Mouse (Mus musculus) heart, embryonic 13.5 days (tissue): ENCODE results near the gene Doc2a. TPM values are rescaled to one million over a fixed set of nuclear protein-coding genes. Genes with fewer than 3 reads are reported as not detected.

Experiments
- ATAC-seq: fragments of 200-750 bp; cut with Nextera tagmentation; 2 replicates; pipeline ENCODE4 v1.8.0; 2017; ENCODE audit warnings: moderate TSS enrichment; ENCODE audit not compliant: insufficient number of reproducible peaks, low FRiP score, low TSS enrichment; ENCODE audit errors: extremely low read depth
- H3K27ac ChIP-seq: fragments of 300-500 bp; sonication (generic); replicated peaks from 2 replicates; pipeline ENCODE4 v1.5.1; 2015; ENCODE audit warnings: moderate library complexity, mild to moderate bottlenecking, inconsistent platforms
- H3K27me3 ChIP-seq: fragments of 300-500 bp; sonication (generic); replicated peaks from 2 replicates; pipeline ENCODE4 v1.6.1; 2015; ENCODE audit warnings: mild to moderate bottlenecking, inconsistent platforms
- H3K36me3 ChIP-seq: fragments of 300-500 bp; sonication (generic); 2 replicates; pipeline ENCODE4 v1.6.1; 2015; ENCODE audit warnings: mild to moderate bottlenecking, inconsistent platforms
- H3K4me1 ChIP-seq: fragments of 300-500 bp; sonication (generic); 2 replicates; pipeline ENCODE4 v1.6.1; 2015; ENCODE audit warnings: inconsistent platforms
- H3K4me2 ChIP-seq: fragments of 300-500 bp; sonication (generic); 2 replicates; pipeline ENCODE4 v1.6.1; 2015; ENCODE audit warnings: inconsistent platforms, mild to moderate bottlenecking, moderate library complexity
- H3K4me3 ChIP-seq: fragments of 300-500 bp; sonication (generic); 2 replicates; pipeline ENCODE4 v1.5.1; 2015; ENCODE audit warnings: moderate library complexity, mild to moderate bottlenecking, inconsistent platforms
- H3K9ac ChIP-seq: fragments of 300-500 bp; sonication (generic); 2 replicates; pipeline ENCODE4 v1.6.1; 2015; ENCODE audit warnings: inconsistent platforms, mild to moderate bottlenecking, moderate library complexity
- H3K9me3 ChIP-seq: fragments of 300-500 bp; sonication (generic); 2 replicates; pipeline ENCODE4 v1.6.1; 2016; ENCODE audit warnings: inconsistent platforms
- WGBS: fragments of 180-500 bp; shearing (Covaris S2); methylation state at CpG from one replicate; pipeline ENCODE4 v1.1.7; 2015; ENCODE audit warnings: mixed read lengths; 5-methylcytosine and 5-hydroxymethylcytosine counted together
- polyA plus RNA-seq: library from polyadenylated mRNA; unstranded; fragments of >200 nt; fragmentation: Nextera tagmentation; extraction: Ambion mirVana; gene quantifications from 2 replicates; pipeline ENCODE4 v1.2.1, GENCODE M21; 2015

Gene Doc2a
- polyA plus RNA-seq, result 0.15 and 0.17 TPM in 2 replicates

DNA sequence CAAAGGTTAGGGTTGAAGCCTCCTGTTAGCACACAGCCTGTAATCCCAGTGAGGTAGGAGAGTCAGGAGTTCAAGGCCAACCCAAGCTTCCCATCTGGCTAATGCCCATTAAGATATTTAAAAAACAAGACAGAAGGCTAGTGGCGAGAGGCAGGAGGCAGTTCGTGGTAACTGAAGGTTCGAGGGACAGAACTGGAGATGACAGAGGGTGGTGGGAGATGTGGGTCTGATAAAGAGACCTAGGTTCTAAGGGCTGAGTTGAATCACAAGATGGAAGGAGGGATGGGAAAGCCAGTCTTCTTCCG lies at the start of gene Doc2a:
TSS of gene Doc2a (plus strand) at position 301 of the 305 bp plus-strand sequence.
- no peak for ATAC-seq
- 27% methylated on average over 4 of the region's 4 CpGs for WGBS

DNA sequence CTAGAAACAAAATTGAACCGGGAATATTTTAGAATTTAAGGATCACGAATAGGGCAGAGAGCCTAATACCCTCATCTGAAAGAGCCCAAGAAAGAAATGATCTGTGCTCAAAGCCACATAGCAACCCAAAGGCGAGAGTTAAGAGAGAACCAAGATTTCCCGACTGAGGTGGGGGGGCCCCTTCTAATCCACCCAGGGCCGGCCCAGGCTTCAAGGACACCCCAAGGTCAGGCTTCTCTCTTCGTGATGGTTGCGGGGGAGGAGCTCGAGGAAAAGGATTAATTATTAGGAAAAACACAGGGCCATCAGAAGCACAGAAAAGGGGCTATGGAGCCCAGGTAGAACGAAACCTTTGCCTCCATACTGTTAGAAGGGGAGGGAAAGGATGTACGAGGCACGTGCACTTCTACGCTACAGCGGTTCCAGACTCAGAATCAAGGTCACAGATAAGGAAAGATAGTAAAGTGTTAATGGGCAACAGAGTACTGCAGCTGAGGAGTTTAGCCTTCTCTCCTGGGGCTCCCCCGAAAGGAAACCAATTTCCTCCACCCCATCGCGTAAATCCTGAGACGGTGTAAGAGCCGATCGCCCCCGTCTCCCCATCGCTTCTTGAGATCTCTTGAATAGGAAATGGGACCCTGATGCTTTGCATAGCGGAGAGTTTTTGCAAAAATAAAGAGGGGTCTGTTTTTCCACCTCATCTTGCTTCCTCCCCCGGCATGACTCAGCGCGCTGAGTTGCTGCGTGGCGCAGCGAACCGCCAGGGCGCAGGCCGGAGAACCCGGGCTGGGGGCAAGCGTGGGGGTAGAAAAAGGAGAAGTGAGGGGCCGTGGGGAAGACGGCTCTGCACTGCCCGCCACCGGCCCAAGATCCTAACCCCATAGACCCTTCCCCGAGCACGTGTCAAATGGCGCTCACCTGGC lies 48.8 kb upstream of the Doc2a start:
- H3K4me3 ChIP-seq, result peak overlapping the region; percentile 96
- no peaks in the 10 kb centered on the region for H3K27me3 ChIP-seq
- peak overlapping the region; percentile 100 for H3K9ac ChIP-seq
- H3K9me3 ChIP-seq, result no peaks in the 10 kb centered on the region
- H3K27ac ChIP-seq, result peak overlapping the region; percentile 100
- H3K4me1 ChIP-seq, result peaks cover 63% of the 10 kb centered on the region
- peaks cover 42% of the 10 kb centered on the region for H3K36me3 ChIP-seq
- under 1% methylated on average over 40 of the region's 40 CpGs for WGBS
- H3K4me2 ChIP-seq, result peak overlapping the region; percentile 79
- ATAC-seq, result no peak

More for the DNA sequence above, at the start of gene Doc2a:
- H3K4me1 ChIP-seq, result peaks cover 28% of the 10 kb centered on the region
- peaks cover 66% of the 10 kb centered on the region for H3K27me3 ChIP-seq
- no peak within 1 kb of the TSS for H3K27ac ChIP-seq
- H3K4me3 ChIP-seq, result peak within 1 kb of the TSS; percentile 61
- H3K9me3 ChIP-seq, result no peaks in the 10 kb centered on the region
- peak within 1 kb of the TSS; percentile 92 for H3K4me2 ChIP-seq
- peak within 1 kb of the TSS; percentile 80 for H3K9ac ChIP-seq
- peaks cover 6% of the 10 kb centered on the region for H3K36me3 ChIP-seq

DNA sequence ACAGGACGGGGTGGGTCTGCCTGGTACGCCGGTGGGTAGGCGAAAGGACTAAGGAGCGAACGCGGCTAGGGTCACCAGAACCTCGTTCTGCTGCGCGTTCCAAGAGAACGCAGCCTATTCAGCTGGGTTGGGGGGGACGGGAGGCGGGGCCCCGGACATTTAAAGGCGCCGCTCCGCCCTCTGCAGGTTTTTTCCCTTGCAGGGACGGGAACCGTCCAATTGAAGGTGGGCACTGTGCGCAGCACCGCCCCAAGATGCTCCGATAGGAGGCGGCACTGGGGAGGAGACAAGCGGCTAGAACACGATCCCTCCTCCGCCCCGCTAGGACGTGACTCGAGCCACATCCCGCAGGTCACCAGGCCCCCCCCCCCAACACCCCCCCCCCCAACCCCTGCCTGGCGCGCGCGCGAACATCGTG lies 48.2 kb upstream of the Doc2a start:
- peak overlapping the region; percentile 100 for H3K27ac ChIP-seq
- no peaks in the 10 kb centered on the region for H3K9me3 ChIP-seq
- no peaks in the 10 kb centered on the region for H3K27me3 ChIP-seq
- peak overlapping the region; percentile 100 for H3K9ac ChIP-seq
- peak; percentile 92 for ATAC-seq
- peaks cover 46% of the 10 kb centered on the region for H3K36me3 ChIP-seq
- H3K4me3 ChIP-seq, result peak overlapping the region; percentile 96
- peaks cover 57% of the 10 kb centered on the region for H3K4me1 ChIP-seq
- WGBS, result 1% methylated on average over 35 of the region's 36 CpGs
- H3K4me2 ChIP-seq, result peak overlapping the region; percentile 79

DNA sequence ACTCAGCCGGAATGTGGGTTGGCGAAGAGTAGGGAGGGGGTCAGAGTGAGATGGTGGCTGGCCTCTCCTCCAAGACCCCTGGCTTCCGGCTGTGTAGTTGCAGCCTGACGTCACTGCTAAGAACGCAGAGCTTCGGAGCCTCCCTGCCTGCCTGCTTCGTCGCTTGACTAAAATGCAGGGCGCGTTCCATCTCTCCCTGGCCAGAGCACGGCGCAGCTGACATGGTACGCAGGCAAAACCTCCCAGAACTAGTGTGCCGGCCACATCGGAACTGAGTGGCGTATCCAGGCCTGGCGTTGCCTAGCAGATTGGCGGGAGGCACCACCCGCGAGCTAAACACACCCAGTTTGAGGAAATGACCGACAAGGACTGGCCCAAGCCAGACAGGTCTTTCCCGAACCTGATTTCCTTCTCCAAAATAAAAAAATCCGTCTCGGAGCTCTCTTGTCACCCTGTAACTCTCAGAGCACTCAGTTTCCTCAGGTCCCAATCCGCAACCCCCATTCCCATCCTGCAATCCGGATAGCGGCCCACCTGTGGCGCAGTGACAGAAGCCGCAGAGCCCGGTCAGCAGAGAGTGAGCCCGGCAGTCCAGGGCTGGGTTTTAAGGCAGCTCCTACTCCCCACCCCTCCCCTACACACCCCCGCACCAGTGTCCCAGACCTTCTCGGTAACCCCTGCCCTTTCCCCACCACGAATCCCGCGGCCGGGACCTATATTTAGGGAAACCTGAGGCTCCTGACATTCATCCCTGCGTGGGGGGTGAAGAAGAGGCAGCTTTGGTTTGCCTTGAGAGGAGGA lies 47.5 kb upstream of the Doc2a start:
- H3K27me3 ChIP-seq, result no peaks in the 10 kb centered on the region
- peaks cover 43% of the 10 kb centered on the region for H3K36me3 ChIP-seq
- H3K9ac ChIP-seq, result peak overlapping the region; percentile 93
- peaks cover 52% of the 10 kb centered on the region for H3K4me1 ChIP-seq
- H3K4me3 ChIP-seq, result peak overlapping the region; percentile 96
- ATAC-seq, result peak; percentile 84; the same call in 1 of the 2 replicates
- H3K4me2 ChIP-seq, result peak overlapping the region; percentile 79
- no peaks in the 10 kb centered on the region for H3K9me3 ChIP-seq
- under 1% methylated on average over 38 of the region's 38 CpGs for WGBS
- H3K27ac ChIP-seq, result peak overlapping the region; percentile 100

DNA sequence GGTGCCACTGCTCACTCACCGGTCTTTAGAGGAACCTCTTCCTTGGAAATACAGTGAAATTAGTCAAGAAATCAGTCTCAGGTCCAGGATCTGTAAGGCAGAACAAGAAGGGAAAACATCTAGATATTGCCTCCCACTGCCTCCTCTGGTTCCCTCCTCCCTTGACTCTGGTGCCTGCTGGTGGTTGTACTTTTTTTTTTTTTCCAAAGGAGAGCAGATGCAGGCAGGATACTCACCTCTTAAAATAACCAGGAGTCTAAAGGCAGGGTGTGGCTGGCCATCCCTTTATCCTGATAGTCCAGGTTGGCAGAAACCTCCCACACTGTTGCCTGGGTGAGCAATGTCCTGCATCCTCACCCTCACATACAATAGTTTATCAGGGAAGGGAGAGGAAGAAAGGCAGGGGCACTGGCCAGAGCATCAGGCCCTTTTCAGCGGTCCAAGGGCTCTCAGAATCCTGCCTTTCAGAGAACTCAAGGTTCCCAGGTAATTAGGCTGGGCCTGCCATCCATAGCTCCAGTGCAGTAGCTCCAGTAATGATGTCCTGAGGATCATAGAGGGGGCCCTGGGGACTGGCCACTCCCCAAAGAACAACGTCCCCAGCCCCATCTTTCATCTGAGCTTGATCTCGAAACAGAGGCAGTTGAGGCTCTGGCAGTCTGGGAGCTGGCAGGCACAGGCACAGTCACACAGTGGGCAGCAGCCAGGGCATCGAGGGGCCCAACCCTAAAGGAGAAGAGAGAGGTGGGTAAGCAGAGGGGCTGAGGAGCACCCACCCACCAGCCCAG lies 46.8 kb upstream of the Doc2a start:
- ATAC-seq, result no peak
- Histone ChIP-seq H3K27ac (peak overlapping the region; percentile 100), H3K4me3 (peak overlapping the region; percentile 96), H3K27me3 (no peaks in the 10 kb centered on the region), H3K4me2 (peak overlapping the region; percentile 79), H3K9ac (peak overlapping the region; percentile 93), H3K36me3 (peaks cover 41% of the 10 kb centered on the region), H3K9me3 (no peaks in the 10 kb centered on the region), H3K4me1 (peaks cover 44% of the 10 kb centered on the region)
- WGBS, result 49% methylated on average over 5 of the region's 5 CpGs

DNA sequence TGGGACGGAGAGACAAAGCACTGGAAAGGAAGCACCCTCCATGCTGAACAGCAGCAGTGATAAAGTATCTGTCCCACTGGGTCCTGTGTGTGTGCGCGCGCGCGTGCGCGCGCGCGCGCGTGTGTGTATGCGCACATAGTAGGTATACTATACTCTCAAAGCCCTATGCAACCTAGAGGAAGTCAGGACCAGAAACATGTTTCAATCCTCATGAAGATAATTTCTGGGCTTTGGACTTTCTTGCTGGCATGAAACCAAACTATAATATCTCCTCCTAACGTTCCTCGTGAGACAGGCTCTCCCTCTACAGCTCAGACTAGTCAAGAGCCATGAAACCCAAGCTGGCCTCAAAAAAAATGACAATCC lies 46.2 kb upstream of the Doc2a start:
- Histone ChIP-seq H3K4me2 (no peak overlapping the region), H3K9me3 (no peaks in the 10 kb centered on the region), H3K27me3 (no peaks in the 10 kb centered on the region), H3K4me1 (peaks cover 38% of the 10 kb centered on the region), H3K9ac (peak overlapping the region; percentile 93; the same call in 1 of the 2 replicates), H3K27ac (peak overlapping the region; percentile 100), H3K36me3 (peaks cover 36% of the 10 kb centered on the region), H3K4me3 (no peak overlapping the region)
- WGBS, result 94% methylated on average over 16 of the region's 16 CpGs
- no peak for ATAC-seq

DNA sequence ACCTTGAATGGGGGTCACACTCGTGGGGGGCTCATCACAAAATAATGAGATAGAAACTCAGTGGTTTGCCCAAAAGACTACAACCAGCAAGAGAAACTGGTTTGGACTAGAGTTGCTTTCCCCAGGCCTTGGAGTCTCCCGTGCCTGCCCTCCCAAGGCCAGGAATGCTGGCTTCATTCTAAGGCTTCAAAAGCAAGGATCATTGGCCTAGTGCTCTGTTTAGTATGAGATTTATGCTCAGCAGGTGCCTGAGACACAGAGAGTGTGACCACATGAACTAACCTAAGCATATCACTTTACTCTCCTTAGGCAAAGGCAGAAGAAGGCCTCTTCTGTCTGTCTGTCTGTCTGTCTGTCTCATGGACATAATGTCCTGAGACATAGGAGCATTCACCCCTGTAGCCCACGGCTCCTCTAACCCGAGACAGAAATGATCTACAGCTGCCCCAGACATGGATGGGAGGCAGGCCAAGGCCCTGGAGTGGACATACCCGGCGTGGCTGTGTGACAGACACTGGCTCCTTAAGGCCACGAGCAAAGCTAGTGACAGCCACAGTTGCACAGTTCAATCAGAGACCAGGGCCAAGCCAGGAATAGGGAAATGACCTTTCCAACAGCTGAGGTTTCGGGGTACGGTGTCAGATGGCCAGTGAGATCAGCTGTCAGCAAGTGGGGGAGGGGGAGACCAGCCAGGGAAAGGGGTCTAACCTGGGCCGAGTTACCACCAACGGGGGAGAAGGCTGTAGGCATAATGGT lies 44.9 kb upstream of the Doc2a start:
- Histone ChIP-seq H3K9me3 (no peaks in the 10 kb centered on the region), H3K4me2 (no peak overlapping the region), H3K4me1 (peaks cover 32% of the 10 kb centered on the region), H3K4me3 (no peak overlapping the region), H3K9ac (peak overlapping the region; percentile 28; the same call in 1 of the 2 replicates), H3K36me3 (peaks cover 29% of the 10 kb centered on the region), H3K27me3 (no peaks in the 10 kb centered on the region), H3K27ac (peak overlapping the region; percentile 39; the same call in 1 of the 2 replicates)
- WGBS, result 79% methylated on average over 11 of the region's 11 CpGs
- ATAC-seq, result no peak

DNA sequence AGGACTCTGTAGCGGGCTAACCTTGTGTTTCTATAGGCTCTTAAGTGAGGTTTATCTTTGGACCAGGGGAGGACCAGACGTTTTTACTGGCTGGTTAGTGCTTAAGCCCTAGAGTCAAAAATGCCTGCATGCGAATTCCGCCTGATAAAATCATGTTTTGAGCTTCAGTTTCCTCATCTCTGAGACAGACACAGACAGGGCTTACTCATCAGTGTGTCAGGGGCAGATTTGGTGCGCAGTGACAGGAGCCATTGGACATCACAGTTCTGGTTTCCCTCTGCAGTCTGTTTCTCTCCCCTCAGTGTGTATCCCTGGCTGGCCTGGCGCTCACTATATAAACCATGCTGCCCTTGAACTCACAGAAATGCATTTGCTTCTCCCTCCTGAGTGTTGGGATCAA lies 44.0 kb upstream of the Doc2a start:
- Histone ChIP-seq H3K27ac (0 out of 2 replicates have a peak overlapping the region, but pooled peaks have one; percentile 39), H3K27me3 (no peaks in the 10 kb centered on the region), H3K36me3 (peaks cover 24% of the 10 kb centered on the region), H3K9ac (no peak overlapping the region), H3K9me3 (no peaks in the 10 kb centered on the region), H3K4me1 (peaks cover 34% of the 10 kb centered on the region), H3K4me3 (no peak overlapping the region), H3K4me2 (no peak overlapping the region)
- ATAC-seq, result no peak
- WGBS, result 72% methylated on average over 6 of the region's 6 CpGs

DNA sequence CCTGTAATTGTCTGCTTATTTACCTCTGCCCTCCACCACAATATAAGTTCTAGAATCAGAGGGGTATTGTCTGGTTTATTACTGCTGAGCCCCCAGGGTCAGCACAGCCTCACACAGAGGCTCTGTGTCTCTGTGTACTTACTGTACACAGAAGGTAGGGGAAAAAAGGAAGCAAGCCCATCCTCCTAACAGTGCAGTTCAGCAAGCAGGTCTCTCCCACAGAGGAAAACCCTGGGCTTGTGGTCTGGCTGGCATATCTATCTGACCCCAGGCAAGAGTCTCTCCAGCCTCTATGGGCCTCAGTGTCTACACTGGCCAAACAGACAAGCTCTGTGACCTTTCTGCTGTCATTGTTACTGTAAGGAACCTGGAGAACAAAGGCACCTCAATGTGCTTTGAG lies 43.5 kb upstream of the Doc2a start:
- Histone ChIP-seq H3K9me3 (no peaks in the 10 kb centered on the region), H3K9ac (no peak overlapping the region), H3K27ac (no peak overlapping the region)

DNA sequence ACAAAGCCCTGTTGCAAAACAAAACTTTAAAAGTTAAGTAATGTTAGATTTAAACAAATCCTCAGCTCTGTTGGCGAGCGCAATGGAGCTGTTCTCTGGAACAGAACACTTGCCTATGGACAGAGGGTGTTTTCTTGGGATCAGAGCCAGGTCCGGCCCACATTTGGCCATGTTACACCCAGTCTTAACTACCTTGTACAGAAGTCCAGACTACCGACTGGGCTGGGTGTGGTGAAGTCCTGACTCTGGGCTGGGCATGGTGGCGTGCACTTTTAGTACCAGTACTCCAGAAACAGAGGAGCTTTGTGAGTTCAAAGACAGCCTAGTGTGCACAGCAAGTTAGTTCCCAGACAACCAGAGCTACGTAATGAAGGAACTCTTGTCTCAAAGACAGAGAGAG lies 40.3 kb upstream of the Doc2a start:
- 61% methylated on average over 6 of the region's 6 CpGs for WGBS
- no peaks in the 10 kb centered on the region for H3K9me3 ChIP-seq
- H3K9ac ChIP-seq, result no peak overlapping the region
- no peak for ATAC-seq
- H3K27me3 ChIP-seq, result no peaks in the 10 kb centered on the region
- H3K4me1 ChIP-seq, result peaks cover 32% of the 10 kb centered on the region
- peak overlapping the region; percentile 89; the same call in 1 of the 2 replicates for H3K27ac ChIP-seq
- no peak overlapping the region for H3K4me3 ChIP-seq
- H3K36me3 ChIP-seq, result peaks cover 24% of the 10 kb centered on the region
- peak overlapping the region; percentile 93; the same call in 1 of the 2 replicates for H3K4me2 ChIP-seq

More for the DNA sequence above, 43.5 kb upstream of the Doc2a start:
- Histone ChIP-seq H3K4me1 (peaks cover 40% of the 10 kb centered on the region), H3K27me3 (no peaks in the 10 kb centered on the region), H3K4me3 (no peak overlapping the region), H3K4me2 (no peak overlapping the region), H3K36me3 (peaks cover 24% of the 10 kb centered on the region)
- no peak for ATAC-seq
